Mouse (Mus musculus): ENCODE measurements around the gene Psd4.
A peak's percentile ranks its signal among the peaks of the same experiment; 100 is the strongest.

The Psd4 gene

DNA sequence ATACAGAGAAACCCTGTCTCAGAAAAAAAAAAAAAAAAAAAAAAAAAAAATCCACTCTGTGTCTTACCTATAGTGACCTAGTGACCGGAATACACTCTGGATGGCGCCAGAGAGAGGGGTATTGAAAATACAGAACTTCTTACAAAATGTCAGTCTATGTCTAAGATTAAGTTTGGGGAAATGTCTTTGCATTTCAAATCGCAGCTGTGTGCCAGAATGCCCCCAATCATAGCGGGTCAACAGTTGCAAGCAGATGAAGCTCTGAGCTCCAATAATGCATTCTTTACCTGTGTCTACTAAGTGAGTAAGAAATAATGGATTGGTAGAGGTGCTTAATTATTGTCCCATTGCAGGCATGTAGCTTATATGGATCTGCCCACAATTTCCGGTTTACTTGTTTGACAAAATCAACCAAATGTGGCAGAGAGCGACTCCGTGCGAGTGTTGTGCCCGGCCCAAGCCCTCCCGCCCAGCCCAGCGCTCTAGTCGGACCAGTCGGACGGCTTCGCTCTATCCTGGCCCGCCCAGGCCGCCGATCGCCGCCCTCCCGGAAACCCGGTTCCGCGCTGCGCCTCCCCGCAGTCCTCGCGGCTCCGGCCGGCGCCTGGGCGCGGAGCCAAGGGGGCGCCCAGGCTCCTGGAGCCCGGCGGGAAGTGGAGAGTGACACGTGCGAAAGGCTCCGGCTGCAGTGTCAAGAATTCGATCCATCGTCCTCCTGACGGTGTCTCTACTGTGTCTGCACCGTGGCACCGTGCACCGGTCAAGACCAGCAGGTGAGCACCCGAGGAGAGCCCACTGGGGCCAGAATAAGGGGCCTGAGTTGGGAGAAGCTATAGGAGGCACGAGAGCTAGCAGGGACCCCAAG, at the start of gene Psd4:
Gene Psd4 (plus strand): TSS at position 551 of the 865 bp plus-strand sequence.
- peak; percentile 8 to 9 for DNase-seq

DNA sequence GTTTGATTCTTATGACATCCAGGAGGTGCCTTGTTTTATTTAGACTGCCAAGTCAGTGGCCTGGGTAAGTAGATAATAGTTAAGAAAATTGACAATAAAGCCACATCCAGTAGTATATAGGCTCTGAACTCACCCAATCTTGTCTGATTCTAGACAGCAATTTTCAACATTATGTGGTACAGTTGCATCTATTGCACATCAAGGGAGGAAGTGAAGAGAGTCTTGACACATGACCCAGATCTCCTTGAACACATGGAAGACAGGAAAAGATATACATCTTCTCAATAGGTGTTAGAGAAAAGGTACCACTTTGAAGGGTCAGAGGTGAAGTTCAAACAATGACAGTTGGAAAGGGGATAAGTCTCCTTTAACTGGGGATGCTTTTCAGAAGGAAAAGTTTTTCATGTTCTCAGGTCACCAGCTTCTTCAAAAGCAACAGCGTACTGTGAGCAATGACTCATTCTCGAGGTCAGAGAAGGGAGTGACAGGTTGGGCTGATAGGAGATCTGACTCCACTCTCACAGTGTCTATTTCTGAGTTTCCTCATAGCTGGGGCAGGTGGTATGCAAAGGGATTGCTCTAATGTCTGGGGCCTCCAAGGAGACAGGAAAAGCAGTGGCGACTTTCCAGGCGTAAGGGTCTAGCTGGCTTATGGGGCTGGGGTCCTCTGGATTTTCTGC, 49.3 kb upstream of the Psd4 start:
- no peak for DNase-seq

DNA sequence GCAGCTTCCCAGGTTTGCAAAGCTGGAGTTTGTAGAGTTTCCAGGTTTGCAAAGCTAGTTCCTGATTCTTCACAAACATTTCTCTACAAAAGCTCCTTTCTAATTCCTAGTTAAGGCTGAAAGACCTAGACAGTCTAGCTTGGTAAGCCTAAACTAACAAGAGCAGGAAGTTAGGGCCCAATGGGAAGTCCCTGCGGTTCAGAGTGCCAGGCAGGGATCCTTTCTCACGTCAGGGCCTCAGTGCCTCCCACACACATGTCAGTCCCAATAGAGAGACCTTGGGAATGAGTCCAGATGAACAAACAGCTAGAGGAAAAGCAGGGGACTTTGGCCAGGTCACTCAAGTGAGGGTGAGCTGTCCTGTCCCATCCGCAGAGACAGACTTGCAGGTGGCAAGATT, 32.0 kb upstream of the Psd4 start:
- DNase-seq = no peak

DNA sequence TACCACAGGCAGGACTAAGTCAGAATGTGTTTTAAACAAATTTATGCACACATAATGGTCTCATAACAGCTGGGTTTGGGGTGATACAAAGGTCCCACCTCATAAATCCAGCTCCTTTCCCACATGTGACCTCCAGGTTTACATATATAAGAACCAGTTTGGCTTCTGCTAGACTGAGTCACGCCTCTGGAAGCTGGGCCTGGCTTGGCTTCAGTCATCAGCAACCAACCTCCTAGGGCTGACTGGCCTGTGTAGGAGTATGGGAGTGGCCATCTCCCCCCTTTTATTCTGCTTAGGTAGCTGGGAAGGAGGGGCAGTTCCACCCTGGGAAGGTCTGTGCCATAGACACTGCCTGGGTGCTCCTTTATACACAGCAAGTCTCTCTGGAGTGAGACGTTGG, 30.8 kb upstream of the Psd4 start, which contains the start of gene Il1rn:
Gene Il1rn (plus strand): TSS at position 309 of the 400 bp plus-strand sequence.
- no peak for DNase-seq

DNA sequence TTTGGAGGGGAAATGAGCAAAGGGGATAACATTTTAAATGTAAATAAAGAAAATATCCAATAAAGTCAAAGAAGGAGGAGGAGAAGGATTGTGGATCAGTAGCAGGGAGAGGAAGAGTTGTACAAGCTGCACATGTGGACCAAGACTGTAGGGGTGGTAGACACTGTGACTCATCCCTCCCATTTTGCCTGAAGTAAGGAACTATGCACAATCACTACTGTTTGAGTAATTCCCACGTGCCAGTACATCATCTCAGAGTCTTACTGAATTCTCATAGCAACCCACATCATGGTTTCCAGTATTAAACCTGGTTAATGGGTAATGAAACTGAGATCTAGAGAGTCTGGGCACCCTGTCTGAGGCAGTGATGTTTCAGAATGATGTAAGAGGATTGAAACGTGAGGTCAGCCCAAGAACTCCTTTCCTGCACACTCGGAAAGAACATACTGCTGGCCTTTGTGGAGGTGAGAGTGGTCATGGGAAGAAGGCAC, 25.9 kb upstream of the Psd4 start:
- DNase-seq = no peak

DNA sequence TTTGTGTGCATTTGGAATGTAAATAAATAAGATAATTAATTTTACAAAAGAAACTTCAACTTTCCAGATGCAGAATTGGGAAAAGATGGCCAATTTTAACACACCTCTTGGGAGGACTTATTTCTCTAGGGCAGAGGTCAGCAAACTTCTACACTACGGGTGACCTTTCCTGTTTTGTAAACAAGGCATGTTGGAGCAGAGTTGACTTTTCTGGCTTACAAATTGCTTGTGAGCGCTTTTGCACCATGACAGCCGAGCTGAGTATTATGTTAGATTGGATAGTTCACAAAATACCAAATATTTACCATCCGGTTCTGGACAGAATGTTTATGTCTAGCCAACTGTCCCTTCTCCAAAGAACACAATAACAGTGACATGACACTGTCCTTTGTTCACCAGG, 22.8 kb upstream of the Psd4 start:
- no peak for DNase-seq

DNA sequence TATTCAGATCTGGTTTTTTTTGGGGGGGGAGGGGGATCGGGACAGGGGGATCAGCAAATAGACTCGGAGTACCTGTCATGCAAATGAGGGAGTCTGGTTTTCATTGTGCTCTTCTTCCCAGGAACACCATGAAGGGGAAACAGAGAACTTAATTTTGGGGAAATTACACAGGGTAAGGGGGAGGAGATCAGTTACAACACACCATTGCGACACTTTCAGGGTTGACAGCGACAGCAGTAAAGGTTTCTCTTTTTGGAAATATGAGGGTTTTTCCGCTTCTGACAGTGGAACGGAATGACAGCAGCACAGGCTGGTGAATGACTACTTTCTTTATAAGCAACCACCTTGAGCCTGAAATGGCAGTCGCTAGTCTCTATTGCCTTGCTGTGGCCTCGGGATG, 22.3 kb upstream of the Psd4 start:
- no peak for DNase-seq

DNA sequence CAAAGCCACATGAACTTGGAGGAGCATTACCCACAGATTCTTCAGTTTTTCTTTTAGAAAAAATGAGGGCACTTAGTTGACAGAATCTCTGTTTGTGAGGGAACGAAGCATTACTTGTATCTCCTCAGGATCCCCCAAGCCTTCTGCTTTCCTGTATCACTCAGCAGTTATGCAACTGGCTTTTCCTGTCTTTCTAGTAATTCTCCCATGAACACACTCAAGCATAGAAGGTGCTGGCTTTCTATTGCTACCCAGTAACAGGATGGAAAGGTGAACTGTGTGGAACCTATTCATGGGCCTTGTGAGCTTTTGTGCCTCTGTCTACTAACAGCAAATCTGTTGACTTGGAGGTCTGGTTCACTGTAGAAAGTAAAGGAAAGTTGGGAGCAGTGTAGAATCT, 19.5 kb upstream of the Psd4 start:
- DNase-seq = no peak

DNA sequence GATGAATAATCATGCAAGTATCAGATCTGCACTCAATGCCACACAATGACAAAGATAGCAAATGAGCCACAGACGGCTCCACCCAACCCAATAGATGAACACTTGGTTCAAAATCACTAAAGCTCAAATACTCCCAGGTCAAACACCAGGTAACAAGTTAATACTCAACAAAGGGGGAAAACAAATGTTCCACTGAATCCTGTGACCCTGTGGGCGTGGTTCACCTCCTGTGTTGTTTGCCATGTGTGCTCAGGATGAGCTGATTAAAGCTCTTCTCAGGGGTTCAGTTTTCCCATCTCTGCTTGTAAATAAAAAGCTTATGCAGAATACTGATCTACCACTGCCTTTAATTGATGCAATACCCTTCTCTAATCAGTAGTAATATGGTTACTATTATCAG, 16.2 kb upstream of the Psd4 start:
- no peak for DNase-seq

DNA sequence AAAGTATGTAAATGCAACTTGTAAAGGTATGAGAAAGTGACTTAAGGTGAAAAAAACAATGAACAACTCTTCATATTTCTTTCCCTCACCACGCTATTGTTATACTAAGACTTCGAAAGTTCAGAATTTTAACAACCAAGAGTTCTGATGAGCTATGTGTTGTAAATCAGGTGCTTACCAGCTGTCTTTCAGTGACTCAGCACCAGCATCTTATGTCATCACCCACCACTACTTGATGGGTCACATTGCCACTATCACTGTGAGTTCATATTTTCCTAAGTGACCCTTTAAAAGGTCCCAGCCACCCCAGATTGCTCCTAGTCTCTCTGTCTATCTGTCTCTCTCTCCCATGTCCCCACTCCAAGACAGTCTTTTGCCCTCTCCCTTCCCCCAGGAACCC, 14.3 kb upstream of the Psd4 start:
- no peak for DNase-seq

DNA sequence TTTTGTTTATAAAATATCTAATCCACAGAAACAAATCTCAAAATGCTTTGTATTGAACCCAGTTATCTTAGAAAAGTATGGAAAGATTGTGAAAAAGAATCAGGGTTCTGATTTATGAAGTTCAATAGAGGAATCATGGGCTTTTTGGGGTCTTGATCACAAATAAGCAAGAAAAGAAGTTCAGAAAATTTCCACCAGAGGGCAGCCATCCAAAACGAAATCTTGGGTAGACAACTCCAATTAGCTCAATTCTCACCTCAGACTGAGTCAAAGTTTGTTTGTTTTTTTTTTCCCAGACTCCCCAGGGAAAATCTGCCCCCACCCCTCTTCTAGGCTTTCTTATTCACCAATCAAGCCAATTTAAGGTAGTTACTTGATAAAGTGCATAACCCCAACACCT, 9.7 kb upstream of the Psd4 start:
- peak in 1 of 2 experiments; percentile 6 for DNase-seq

DNA sequence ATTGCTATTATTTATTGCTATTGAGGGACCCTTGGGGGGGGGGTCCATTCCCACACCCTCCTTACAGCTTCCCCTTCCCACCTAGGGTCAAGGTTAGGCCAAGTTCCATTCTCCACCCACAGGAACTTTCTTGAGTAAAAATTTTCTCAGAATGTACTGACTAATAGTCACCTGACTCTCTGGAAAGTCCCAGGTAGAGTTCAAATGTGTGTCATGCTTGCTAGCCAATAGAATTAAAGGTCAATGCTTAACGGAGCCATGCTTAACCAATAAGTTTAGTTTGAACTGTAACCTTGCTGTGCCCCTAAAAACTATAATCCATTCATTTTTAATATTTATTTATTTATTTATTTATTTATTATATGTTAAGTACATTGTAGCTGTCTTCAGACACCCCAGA, 8.0 kb upstream of the Psd4 start:
- DNase-seq = no peak

DNA sequence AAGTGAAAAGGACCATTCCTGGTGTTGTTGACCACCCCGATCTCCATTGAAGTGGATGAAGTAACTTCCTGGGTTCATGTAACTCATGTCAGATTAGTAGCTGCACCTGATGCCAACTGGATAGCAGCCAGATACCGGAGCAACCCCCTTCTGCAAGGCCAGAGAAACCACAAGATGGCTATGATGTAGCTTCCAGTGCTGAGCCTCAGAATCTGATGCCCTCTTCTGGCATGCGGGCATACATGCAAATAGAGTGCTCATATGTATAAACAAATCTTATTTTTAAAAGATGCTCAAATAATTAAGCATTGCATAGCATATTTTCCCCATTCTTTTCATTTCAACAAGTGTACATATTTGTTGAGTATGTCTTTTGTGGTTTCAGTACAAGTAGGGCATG, 3.6 kb upstream of the Psd4 start:
- DNase-seq = no peak

DNA sequence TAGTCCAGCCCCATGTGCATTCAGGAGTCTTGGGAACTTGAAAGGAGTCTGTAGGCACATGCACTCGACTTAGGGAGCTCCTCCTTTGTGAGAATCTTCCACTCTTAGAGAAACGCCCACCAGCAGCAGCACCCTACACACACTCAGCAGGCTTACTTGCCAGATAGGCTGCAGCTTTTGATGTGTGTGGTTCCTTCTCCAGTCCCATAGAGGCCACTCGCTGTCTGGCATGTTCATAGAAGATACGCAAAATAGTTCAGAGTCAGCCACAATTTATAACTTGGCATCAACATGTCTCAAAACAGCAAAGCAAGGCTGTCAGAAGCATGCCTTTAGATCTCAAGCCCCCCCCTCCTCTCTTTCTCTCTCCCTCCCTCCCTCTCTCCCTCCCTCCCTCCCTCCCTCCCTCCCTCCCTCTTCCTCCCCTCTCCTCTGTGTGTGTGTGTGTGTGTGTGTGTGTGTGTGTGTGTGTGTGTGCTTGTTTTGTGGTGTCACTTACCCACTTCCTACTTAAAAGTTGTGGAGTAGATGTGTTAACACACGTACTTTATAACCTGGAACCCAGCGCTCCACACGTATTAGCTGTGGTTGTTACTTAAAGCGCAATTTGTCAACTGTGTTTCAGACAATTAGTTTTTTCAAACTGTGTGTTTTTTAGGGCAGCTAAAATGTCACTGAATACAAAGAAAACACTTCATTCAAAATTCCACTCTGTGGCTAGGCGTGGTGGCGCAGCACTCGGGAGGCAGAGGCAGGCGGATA, 985 bp upstream of the Psd4 start:
- DNase-seq = no peak

DNA sequence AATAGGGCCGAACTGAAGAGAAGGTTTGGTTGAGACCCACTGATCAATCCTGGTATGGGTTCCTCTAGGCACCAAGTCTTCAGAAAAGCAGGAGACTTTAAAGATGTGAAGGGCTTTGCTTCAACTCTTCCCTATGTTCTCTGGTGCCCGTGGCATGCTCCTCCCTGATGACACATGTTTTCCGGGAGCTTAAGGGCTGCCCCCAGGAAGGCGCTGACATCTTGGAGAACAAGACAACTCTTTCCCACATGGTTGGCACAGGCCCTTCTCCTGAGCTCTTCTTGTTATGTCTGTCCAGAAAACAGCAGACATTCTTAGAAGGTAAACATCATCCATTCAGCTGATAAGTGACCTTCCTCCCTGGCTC, 498 bp downstream of the Psd4 start:
- DNase-seq = no peak

DNA sequence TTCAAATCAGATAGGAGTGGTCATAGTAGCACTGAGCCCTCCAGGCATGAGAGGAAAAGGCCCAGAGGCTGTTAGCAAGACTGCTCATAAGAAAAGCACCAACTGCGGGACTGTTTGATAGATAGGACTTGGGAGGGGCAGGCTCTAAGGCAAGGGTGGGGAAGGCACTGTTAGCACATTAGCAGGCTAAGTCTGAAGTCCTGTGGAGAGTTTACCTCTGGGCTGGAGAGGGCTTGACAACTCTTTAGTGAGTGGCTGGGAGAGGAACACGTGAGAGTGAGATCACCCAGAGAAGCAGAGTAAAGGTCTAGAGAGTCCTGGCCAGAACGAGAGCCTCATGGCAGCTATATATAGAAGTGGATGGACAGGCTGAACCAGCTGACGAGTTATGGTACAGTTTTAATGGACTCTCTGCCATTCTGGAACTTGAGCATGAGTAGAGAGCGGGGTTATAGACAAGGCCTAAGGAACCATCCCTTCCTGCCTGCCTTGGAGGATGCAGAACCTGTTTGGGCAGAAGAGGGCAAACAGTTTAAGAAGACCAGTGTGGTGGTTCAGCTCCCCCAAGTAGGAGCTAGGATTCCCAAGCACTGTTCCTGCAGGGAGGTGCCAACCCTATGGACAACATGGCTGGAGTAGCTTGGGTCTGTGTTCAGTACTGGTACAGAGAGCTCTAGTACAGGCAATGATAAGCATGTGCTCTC, 11.5 kb downstream of the Psd4 start:
- DNase-seq = no peak

DNA sequence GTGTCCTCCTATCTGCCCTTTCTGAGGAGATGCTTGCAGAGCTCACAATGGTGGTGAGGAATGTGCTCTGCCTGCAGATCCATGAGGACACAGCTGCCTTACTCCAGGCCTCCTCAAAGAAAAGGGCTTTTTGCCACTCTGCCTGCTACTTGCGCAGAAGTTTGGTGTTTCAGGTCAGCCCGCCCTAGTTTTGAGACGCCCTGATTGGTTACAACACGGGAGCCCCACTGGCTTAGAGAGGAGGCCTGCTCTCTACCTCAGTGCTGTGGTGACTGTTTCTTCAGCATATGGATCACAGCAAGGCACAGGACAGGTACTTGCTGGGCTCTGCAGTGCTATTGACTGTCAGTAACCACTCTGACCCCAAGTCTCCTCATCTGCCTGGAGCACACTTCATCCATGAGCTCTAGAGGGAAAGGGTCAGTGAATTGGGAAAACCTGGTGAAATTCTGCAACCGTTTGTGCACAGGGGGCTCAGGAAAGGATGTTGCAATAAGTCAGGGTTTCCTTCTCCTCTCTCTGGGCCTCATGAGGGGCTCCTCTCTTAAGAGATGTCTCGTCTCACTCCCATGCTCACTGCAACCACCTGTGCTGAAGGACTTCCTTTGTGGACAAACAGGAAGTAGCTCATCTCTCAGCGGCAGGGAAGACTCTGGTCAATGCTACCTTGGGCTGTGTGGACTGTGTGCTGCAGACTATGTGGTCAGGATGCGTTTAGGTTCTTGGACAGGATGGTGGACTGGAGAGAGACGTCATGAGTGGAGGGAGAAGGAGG, 15.3 kb downstream of the Psd4 start:
- no peak for DNase-seq

DNA sequence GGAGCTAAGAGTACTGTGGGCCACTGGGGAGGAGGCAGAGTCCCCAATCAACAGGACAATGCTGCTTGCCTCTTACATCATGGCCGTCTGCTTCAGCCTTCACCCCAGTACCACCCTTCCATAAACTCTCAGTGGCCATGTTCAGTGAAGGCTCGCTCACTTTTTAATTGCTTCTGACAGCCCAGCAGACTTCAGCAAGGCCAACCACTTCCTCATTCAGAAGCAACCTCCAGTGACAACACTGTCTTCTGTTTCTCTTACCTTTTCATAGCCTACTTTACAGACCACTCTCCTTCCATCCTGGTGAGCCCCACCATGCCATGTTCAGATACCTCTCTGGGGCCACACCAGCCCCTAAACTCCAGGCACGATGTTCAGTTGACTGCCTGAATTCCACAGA, 16.3 kb downstream of the Psd4 start:
- no peak for DNase-seq

DNA sequence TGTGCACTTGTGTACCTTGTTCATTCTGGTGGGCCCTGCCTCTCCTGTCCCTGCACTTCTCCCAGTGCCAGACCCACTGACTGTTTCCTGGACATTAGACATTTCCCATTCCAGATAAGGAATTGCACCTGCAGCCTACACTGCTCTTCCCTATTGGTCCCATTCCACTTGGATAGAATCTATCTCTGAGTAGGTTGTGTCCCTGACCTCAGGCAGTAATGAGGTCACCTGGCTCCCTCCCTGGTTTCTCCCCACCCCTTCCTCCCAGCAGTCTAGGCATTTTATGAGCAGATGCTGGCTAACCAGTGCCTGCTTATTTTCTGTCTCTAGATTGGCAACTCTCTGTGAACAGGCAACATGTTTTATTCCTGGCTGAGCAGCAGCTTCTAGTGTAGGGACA, 17.0 kb downstream of the Psd4 start:
- DNase-seq = no peak

DNA sequence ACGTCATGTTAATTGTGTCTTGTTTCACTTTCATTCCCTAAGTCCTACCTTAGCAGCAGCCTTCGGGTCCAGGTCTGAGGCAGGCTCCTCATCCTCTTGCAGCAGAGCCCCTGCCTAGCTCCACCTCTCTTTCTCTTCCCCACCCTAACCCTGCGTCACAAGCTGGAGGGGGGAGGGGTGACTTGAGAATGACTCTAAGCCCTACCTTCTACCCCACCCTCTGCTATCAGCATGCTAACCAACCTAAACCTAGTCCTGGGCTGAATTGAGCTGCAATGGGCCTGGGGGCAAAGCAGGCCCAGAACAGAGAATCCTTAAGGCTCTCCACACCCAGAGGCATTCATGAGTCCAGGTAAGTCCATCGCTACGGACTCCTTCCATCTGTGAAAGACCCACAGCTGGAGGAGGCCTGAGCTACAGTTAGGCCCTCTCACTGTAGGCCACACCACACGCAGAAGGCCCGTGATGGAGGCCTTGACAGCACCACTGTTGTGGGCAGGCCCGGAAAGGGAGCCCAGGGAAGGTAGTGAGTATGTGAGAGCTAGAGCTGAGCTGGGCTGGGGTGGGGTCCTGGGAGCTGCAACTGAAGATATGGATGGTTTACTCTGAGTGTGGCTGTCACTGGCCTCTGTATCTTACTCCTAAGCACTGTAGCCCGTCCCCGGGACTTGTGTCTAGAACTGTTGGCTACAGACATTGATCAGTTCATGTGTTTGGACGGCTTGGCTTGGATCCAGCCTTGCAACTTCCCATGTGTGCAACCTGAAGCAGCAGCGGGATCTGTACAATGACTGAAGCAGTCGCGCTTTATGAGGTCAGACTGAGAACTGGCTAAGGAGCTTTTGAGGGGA, 18.0 kb downstream of the Psd4 start:
- DNase-seq = no peak

Data from cerebellum, postnatal 36 days (tissue).